Mouse (Mus musculus) G1E (cell line): ENCODE results near the gene C5ar1.

Source experiments
- CTCF ChIP-seq: IDR thresholded peaks from 2 replicates; pipeline ENCODE4 v1.5.1; 2012; ENCODE audit warnings: low read depth, low read length, inconsistent platforms, mixed read lengths
- GATA1 ChIP-seq: IDR thresholded peaks from 2 replicates; pipeline ENCODE4 v1.6.1; 2012; ENCODE audit warnings: borderline replicate concordance, low read length, inconsistent platforms, mixed read lengths
- GATA2 ChIP-seq: IDR thresholded peaks from 2 replicates; pipeline ENCODE4 v1.6.1; 2012; ENCODE audit warnings: low read depth, low read length, inconsistent platforms, borderline replicate concordance
- POLR2AphosphoS5 ChIP-seq: IDR thresholded peaks from 2 replicates; pipeline ENCODE4 v1.6.1; 2012; ENCODE audit warnings: low read depth, low read length, inconsistent platforms; ENCODE audit not compliant: insufficient replicate concordance
- TAL1 ChIP-seq: conservative IDR thresholded peaks from 2 replicates; pipeline ENCODE4 v1.6.1; 2012; ENCODE audit warnings: low read depth, low read length, inconsistent platforms, mixed read lengths

GRCm38 (mm10) chr7:16287791-16288190, 28.5 kb upstream of the C5ar1 start:
- TF ChIP-seq POLR2AphosphoS5: no peak
- no peak for TF ChIP-seq TAL1
- no peak for TF ChIP-seq CTCF
- TF ChIP-seq GATA1: no peak
- TF ChIP-seq GATA2: no peak
